Comparison of ENCODE assay signal across 22 mouse cellular contexts in the genomic region with DNA sequence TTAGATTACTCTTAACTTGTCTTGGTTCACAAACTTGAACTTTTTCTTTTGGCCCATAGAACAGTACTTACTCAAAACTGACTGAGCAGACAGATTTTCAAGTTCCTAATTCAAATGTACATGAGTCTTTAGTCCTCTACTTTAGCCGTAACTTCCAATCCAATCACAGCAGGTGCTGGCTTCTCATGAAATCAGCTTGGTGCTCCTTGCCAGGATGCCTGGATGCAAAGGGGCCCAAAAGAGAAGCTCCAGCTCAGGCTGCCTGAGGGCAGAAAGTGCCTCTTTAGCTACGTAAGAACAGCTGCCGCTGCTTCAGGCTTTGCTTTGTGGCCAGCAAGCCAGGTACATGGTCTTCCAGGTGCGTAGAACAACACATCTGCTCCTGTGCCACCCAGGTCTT.
DNase-seq lines count a peak whose midpoint lies in the region; ATAC-seq and TF ChIP-seq lines count a peak whose summit lies in the region.
"Had no signal": no experiment of that assay in that cellular context is flagged by ENCODE, and none has a peak within 500 bp of the region (broad histone marks: within the 10 kb centered on the region; RNA-seq: fewer than 3 reads in every experiment).

No protein-coding gene starts in this region.

- TF ChIP-seq CTCF in midbrain, postnatal 0 days (IDR thresholded peaks at IDR 0.05): no peak
- no peak for TF ChIP-seq CTCF in heart, adult 2 months (IDR thresholded peaks at IDR 0.05)

- no peaks in the 10 kb centered on the region for H3K79me2 ChIP-seq in heart, adult 2 months (replicated peaks; ENCODE audit: control insufficient read depth, insufficient read depth, low read length)

- no peak overlapping the region for H3K9ac ChIP-seq in forebrain, embryonic 11.5 days (ENCODE audit: low read length)
- H3K9ac ChIP-seq in forebrain, embryonic 15.5 days (replicated peaks): no peak overlapping the region
- no peak overlapping the region for H3K9ac ChIP-seq in midbrain, embryonic 14.5 days (replicated peaks; ENCODE audit: low read length)
- H3K9ac ChIP-seq in midbrain, postnatal 0 days (replicated peaks; ENCODE audit: low read length, poor library complexity, severe bottlenecking): no peak overlapping the region
- H3K9ac ChIP-seq in forebrain, embryonic 13.5 days: no peak overlapping the region
- no peak overlapping the region for H3K9ac ChIP-seq in heart, adult 2 months (ENCODE audit: low read depth, low read length)
- H3K9ac ChIP-seq: embryonic facial prominence, embryonic 12.5 days; heart, embryonic 15.5 days; hindbrain, embryonic 14.5 days; kidney, embryonic 15.5 days had no signal

- TF ChIP-seq POLR2A in heart, adult 2 months (IDR thresholded peaks at IDR 0.05; ENCODE audit: insufficient read depth, low read depth, low read length): no peak

- no peak overlapping the region for H3K4me2 ChIP-seq in forebrain, embryonic 11.5 days (ENCODE audit: low read depth, low read length, severe bottlenecking)
- H3K4me2 ChIP-seq in forebrain, embryonic 15.5 days (replicated peaks): no peak overlapping the region
- H3K4me2 ChIP-seq in midbrain, embryonic 14.5 days (ENCODE audit: low read length): no peak overlapping the region
- H3K4me2 ChIP-seq in midbrain, postnatal 0 days (ENCODE audit: low read depth, low read length, poor library complexity, severe bottlenecking): no peak overlapping the region
- no peak overlapping the region for H3K4me2 ChIP-seq in forebrain, embryonic 13.5 days
- H3K4me2 ChIP-seq: embryonic facial prominence, embryonic 12.5 days; heart, embryonic 11.5 days; heart, embryonic 15.5 days; hindbrain, embryonic 14.5 days; kidney, embryonic 15.5 days had no signal

- no peaks in the 10 kb centered on the region for H3K4me1 ChIP-seq in forebrain, embryonic 11.5 days (replicated peaks; ENCODE audit: control insufficient read depth, insufficient read depth, low read length)
- peaks cover 17% of the 10 kb centered on the region for H3K4me1 ChIP-seq in forebrain, embryonic 15.5 days
- H3K4me1 ChIP-seq in midbrain, embryonic 14.5 days (ENCODE audit: control insufficient read depth, insufficient read depth, low read length): peaks cover 5% of the 10 kb centered on the region; the same call in 1 of the 2 replicates
- no peaks in the 10 kb centered on the region for H3K4me1 ChIP-seq in midbrain, postnatal 0 days (ENCODE audit: insufficient read depth, low read length)
- peaks cover 18% of the 10 kb centered on the region for H3K4me1 ChIP-seq in forebrain, embryonic 13.5 days
- no peaks in the 10 kb centered on the region for H3K4me1 ChIP-seq in heart, adult 2 months (ENCODE audit: control insufficient read depth, insufficient read depth, low read length)
- H3K4me1 ChIP-seq: heart, embryonic 15.5 days; kidney, embryonic 15.5 days had no signal

- no peaks in the 10 kb centered on the region for H3K27me3 ChIP-seq in forebrain, embryonic 11.5 days (ENCODE audit: control insufficient read depth, insufficient read depth, low read length)
- no peaks in the 10 kb centered on the region for H3K27me3 ChIP-seq in forebrain, embryonic 15.5 days
- H3K27me3 ChIP-seq in midbrain, embryonic 14.5 days (ENCODE audit: control insufficient read depth, insufficient read depth, low read length): no peaks in the 10 kb centered on the region
- H3K27me3 ChIP-seq in midbrain, postnatal 0 days (ENCODE audit: insufficient read depth, low read length): no peaks in the 10 kb centered on the region
- H3K27me3 ChIP-seq in forebrain, embryonic 13.5 days: no peaks in the 10 kb centered on the region
- H3K27me3 ChIP-seq in heart, adult 2 months (ENCODE audit: control insufficient read depth, insufficient read depth, low read length): no peaks in the 10 kb centered on the region
- H3K27me3 ChIP-seq: CH12.LX; embryonic facial prominence, embryonic 12.5 days; heart, embryonic 15.5 days; kidney, embryonic 15.5 days; Patski had no signal

- H3K9me3 ChIP-seq in forebrain, embryonic 11.5 days (ENCODE audit: control insufficient read depth, low read length): no peaks in the 10 kb centered on the region
- H3K9me3 ChIP-seq in forebrain, embryonic 15.5 days: no peaks in the 10 kb centered on the region
- H3K9me3 ChIP-seq in midbrain, embryonic 14.5 days (ENCODE audit: control insufficient read depth, low read length): no peaks in the 10 kb centered on the region
- no peaks in the 10 kb centered on the region for H3K9me3 ChIP-seq in midbrain, postnatal 0 days (ENCODE audit: low read length)
- H3K9me3 ChIP-seq in forebrain, embryonic 13.5 days (replicated peaks): no peaks in the 10 kb centered on the region
- H3K9me3 ChIP-seq: embryonic facial prominence, embryonic 12.5 days; heart, embryonic 15.5 days; kidney, embryonic 15.5 days had no signal

- intact Hi-C loops in heart, adult 2 months (cut with DNase I): no loop called here

- WGBS in forebrain, embryonic 11.5 days: 64% methylated on average over 4 of the region's 4 CpGs
- 50% methylated on average over 4 of the region's 4 CpGs for WGBS in forebrain, embryonic 15.5 days
- WGBS in midbrain, embryonic 14.5 days: 76% methylated on average over 4 of the region's 4 CpGs
- 72% methylated on average over 4 of the region's 4 CpGs for WGBS in midbrain, postnatal 0 days
- 62% methylated on average over 4 of the region's 4 CpGs for WGBS in forebrain, embryonic 13.5 days
- WGBS in heart, adult 2 months: 93% methylated on average over 4 of the region's 4 CpGs

- H3K27ac ChIP-seq in forebrain, embryonic 11.5 days (ENCODE audit: low read depth, low read length): no peak overlapping the region
- H3K27ac ChIP-seq in forebrain, embryonic 15.5 days (replicated peaks): no peak overlapping the region
- H3K27ac ChIP-seq in midbrain, embryonic 14.5 days (replicated peaks; ENCODE audit: low read depth, low read length): 0 out of 2 replicates have a peak overlapping the region, but pooled peaks have one; percentile 13
- no peak overlapping the region for H3K27ac ChIP-seq in midbrain, postnatal 0 days (ENCODE audit: low read depth, low read length)
- peak overlapping the region; percentile 69 for H3K27ac ChIP-seq in forebrain, embryonic 13.5 days
- no peak overlapping the region for H3K27ac ChIP-seq in heart, adult 2 months
- H3K27ac ChIP-seq: embryonic facial prominence, embryonic 12.5 days; heart, embryonic 15.5 days; hindbrain, embryonic 14.5 days; kidney, embryonic 15.5 days had no signal

- ATAC-seq in forebrain, embryonic 11.5 days (replicated peaks; ENCODE audit: low FRiP score): no peak
- no peak for ATAC-seq in forebrain, embryonic 15.5 days (replicated peaks)
- no peak for ATAC-seq in midbrain, embryonic 14.5 days (ENCODE audit: low FRiP score, low TSS enrichment)
- no peak for ATAC-seq in midbrain, postnatal 0 days (ENCODE audit: low FRiP score)
- no peak for ATAC-seq in forebrain, embryonic 13.5 days
- ATAC-seq: activated CD4-positive, CD25-positive, alpha-beta regulatory T cell, adult 4 months; intestine, embryonic 16.5 days; Patski had no signal

- peak; percentile 26 to 59 for DNase-seq in cerebellum, postnatal 10 days
- DNase-seq in cerebellum, postnatal 4 days (ENCODE audit: low spot score in 2 of 2): no peak
- DNase-seq in forebrain, embryonic 11.5 days (ENCODE audit: low spot score): peak; percentile 52
- DNase-seq in midbrain, embryonic 14.5 days: no peak
- no peak for DNase-seq in midbrain, postnatal 0 days (ENCODE audit: low spot score)
- no peak for DNase-seq in heart, adult 2 months
- DNase-seq: adrenal gland, postnatal 14 days; gastrocnemius, postnatal 36 days; heart, adult 11 months; heart, postnatal 14 days; kidney, adult 2 months had no signal

- no peak for TF ChIP-seq EP300 in heart, adult 2 months (IDR thresholded peaks at IDR 0.05; ENCODE audit: insufficient read depth, low read depth, low read length)

- H3K4me3 ChIP-seq in forebrain, embryonic 11.5 days (ENCODE audit: low read depth, low read length): no peak overlapping the region
- H3K4me3 ChIP-seq in forebrain, embryonic 15.5 days: no peak overlapping the region
- H3K4me3 ChIP-seq in midbrain, embryonic 14.5 days (replicated peaks; ENCODE audit: low read depth, low read length): no peak overlapping the region
- H3K4me3 ChIP-seq in midbrain, postnatal 0 days (ENCODE audit: low read depth, low read length): no peak overlapping the region
- H3K4me3 ChIP-seq in forebrain, embryonic 13.5 days: no peak overlapping the region
- no peak overlapping the region for H3K4me3 ChIP-seq in heart, adult 2 months
- H3K4me3 ChIP-seq: embryonic facial prominence, embryonic 12.5 days; heart, embryonic 15.5 days; kidney, embryonic 15.5 days had no signal

- no peaks in the 10 kb centered on the region for H3K36me3 ChIP-seq in forebrain, embryonic 11.5 days (ENCODE audit: control insufficient read depth, insufficient read depth, low read length)
- H3K36me3 ChIP-seq in forebrain, embryonic 15.5 days: no peaks in the 10 kb centered on the region
- no peaks in the 10 kb centered on the region for H3K36me3 ChIP-seq in midbrain, embryonic 14.5 days (ENCODE audit: control insufficient read depth, insufficient read depth, low read length)
- no peaks in the 10 kb centered on the region for H3K36me3 ChIP-seq in midbrain, postnatal 0 days (ENCODE audit: insufficient read depth, low read length)
- H3K36me3 ChIP-seq in forebrain, embryonic 13.5 days (ENCODE audit: poor library complexity, severe bottlenecking): no peaks in the 10 kb centered on the region
- no peaks in the 10 kb centered on the region for H3K36me3 ChIP-seq in heart, adult 2 months (ENCODE audit: control insufficient read depth, insufficient read depth, low read length)
- H3K36me3 ChIP-seq: embryonic facial prominence, embryonic 12.5 days; heart, embryonic 15.5 days; kidney, embryonic 15.5 days had no signal

Comparison
In these comparisons a context has a peak if more than half of its experiments do, and no peak if none do; other contexts are left out.
1. DNase-seq: peak in cerebellum, postnatal 10 days (2 of 2) and forebrain, embryonic 11.5 days (single experiment); none in cerebellum, postnatal 4 days (0 of 2), midbrain, embryonic 14.5 days (single experiment), midbrain, postnatal 0 days (single experiment) and heart, adult 2 months (0 of 2).
2. H3K27ac ChIP-seq: peak in midbrain, embryonic 14.5 days (single experiment) and forebrain, embryonic 13.5 days (single experiment); none in forebrain, embryonic 11.5 days (single experiment), forebrain, embryonic 15.5 days (single experiment), midbrain, postnatal 0 days (single experiment) and heart, adult 2 months (single experiment).